Mouse (Mus musculus): ENCODE measurements around the gene Fcer1g. TPM values are rescaled to one million over a fixed set of nuclear protein-coding genes. Genes with fewer than 3 reads are reported as not detected.
A peak's percentile ranks its signal among the peaks of the same experiment; 100 is the strongest.

Fcer1g gene
- polyA plus RNA-seq, 1 experiment from 2014 or later, result 55.3 TPM

DNA sequence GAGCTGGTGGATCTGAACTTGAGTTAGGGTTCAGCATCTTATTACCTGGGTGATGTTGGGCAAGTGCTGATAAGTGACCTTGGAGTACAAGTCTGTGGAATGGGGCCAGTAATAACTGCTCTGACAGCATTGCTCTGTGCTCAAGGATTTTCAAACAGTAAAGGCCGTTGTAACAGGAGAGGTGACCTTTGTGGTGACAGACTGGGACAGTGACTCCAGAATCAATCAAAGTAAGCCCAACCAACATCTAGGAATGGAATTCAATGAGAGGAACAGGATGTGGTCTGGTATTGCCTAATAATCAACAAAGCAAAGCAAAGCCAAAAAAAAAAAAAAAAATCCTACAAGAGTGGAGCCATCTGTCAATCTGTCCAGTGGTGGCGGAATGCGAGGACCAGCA is 26.2 kb upstream of the Fcer1g start:
- Histone ChIP-seq H3K27me3 (replicated peaks; ENCODE audit: control insufficient read depth, insufficient read depth, low read length) (no peaks in the 10 kb centered on the region), H3K9me3 (ENCODE audit: control insufficient read depth, low read length) (no peaks in the 10 kb centered on the region), H3K4me3 (ENCODE audit: low read depth, low read length) (no peak overlapping the region), H3K4me1 (replicated peaks; ENCODE audit: control insufficient read depth, insufficient read depth, low read length) (peaks cover 9% of the 10 kb centered on the region), H3K9ac (ENCODE audit: low read length) (no peak overlapping the region), H3K4me2 (ENCODE audit: low read length) (no peak overlapping the region), H3K36me3 (ENCODE audit: control insufficient read depth, insufficient read depth, low read length) (peaks cover 6% of the 10 kb centered on the region; the same call in 1 of the 2 replicates), H3K27ac (ENCODE audit: low read depth) (no peak overlapping the region)
- no peak for DNase-seq (ENCODE audit: low spot score)
- no peak for ATAC-seq (replicated peaks; ENCODE audit: low FRiP score, low TSS enrichment, low read depth)
- WGBS, result 60% methylated on average over 3 of the region's 3 CpGs

DNA sequence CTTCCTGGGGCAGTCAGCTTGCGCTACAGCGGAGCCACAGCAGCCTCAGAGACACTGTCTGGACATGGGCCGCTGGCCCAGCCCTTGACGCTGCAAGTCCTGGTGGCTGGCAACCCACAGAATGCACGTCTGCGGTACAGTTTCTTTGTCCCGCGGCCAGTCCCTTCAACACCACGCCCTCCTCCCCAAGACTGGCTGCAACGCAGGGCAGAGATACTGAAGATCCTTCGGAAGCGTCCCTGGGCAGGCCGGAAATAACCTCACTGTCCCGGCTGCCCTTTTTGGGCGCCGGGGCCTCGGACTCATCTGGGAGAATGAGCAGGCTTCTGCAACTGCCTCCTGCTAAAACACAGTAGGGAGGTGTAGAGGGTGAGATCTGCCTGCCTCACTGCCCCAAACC is 24.8 kb upstream of the Fcer1g start:
- Histone ChIP-seq H3K9me3 (ENCODE audit: control insufficient read depth, low read length) (no peaks in the 10 kb centered on the region), H3K27ac (ENCODE audit: low read depth) (no peak overlapping the region), H3K27me3 (replicated peaks; ENCODE audit: control insufficient read depth, insufficient read depth, low read length) (no peaks in the 10 kb centered on the region), H3K4me3 (ENCODE audit: low read depth, low read length) (no peak overlapping the region), H3K36me3 (ENCODE audit: control insufficient read depth, insufficient read depth, low read length) (peaks cover 6% of the 10 kb centered on the region; the same call in 1 of the 2 replicates), H3K4me1 (replicated peaks; ENCODE audit: control insufficient read depth, insufficient read depth, low read length) (peaks cover 9% of the 10 kb centered on the region), H3K4me2 (ENCODE audit: low read length) (no peak overlapping the region), H3K9ac (ENCODE audit: low read length) (no peak overlapping the region)
- no peak for ATAC-seq (replicated peaks; ENCODE audit: low FRiP score, low TSS enrichment, low read depth)
- DNase-seq (ENCODE audit: low spot score), result no peak
- WGBS, result 82% methylated on average over 17 of the region's 17 CpGs

DNA sequence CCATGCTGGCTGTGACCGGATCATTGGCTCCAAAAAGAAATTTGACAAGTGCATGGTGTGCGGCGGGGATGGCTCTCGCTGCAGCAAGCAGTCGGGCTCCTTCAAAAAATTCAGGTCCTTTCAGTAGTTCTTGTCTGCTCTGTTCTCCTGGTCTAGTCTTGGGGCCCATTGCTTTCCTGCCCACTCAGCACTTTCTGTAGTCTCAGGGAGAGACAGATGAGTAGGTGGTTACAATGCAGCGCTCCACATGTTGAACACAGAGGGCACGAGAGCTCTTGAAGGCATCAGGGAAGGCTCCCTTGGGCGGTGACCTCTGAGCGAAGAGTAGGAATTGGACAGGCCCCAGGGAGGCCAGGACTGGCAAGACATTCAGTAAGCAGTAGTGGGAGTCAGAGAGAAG is 23.6 kb upstream of the Fcer1g start:
- DNase-seq (ENCODE audit: low spot score), result no peak
- H3K4me2 ChIP-seq (ENCODE audit: low read length), result no peak overlapping the region
- 86% methylated on average over 9 of the region's 9 CpGs for WGBS
- H3K9me3 ChIP-seq (ENCODE audit: control insufficient read depth, low read length), result no peaks in the 10 kb centered on the region
- peaks cover 6% of the 10 kb centered on the region; the same call in 1 of the 2 replicates for H3K36me3 ChIP-seq (ENCODE audit: control insufficient read depth, insufficient read depth, low read length)
- H3K4me3 ChIP-seq (ENCODE audit: low read depth, low read length), result no peak overlapping the region
- H3K4me1 ChIP-seq (replicated peaks; ENCODE audit: control insufficient read depth, insufficient read depth, low read length), result peaks cover 9% of the 10 kb centered on the region
- ATAC-seq (replicated peaks; ENCODE audit: low FRiP score, low TSS enrichment, low read depth), result no peak
- H3K27ac ChIP-seq (ENCODE audit: low read depth), result no peak overlapping the region
- H3K9ac ChIP-seq (ENCODE audit: low read length), result no peak overlapping the region
- H3K27me3 ChIP-seq (replicated peaks; ENCODE audit: control insufficient read depth, insufficient read depth, low read length), result no peaks in the 10 kb centered on the region

DNA sequence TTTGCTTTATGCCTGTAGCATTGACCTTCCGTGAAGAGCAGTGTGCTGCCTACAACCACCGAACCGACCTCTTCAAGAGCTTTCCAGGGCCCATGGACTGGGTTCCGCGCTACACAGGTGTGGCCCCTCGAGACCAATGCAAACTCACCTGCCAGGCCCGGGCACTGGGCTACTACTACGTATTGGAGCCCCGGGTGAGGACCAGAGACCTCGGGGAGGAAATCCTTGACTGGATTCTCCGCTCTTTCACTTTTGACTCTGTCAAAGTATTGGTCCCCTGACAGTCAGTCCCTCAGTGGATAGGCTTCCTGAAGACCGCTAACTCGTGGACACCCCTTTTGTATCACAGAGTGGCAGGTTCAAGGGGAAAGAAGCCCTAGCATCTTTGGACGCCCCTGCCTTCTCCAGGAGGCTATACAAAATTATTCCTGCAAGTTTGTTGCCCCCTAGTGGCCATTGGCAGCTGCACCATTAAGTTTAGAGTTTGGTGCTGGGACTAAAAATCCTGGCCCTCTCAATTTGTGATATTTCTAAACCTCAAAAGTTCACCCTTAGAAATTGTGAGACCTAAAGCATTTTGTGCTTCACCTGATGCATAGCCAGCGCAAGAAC is 22.9 kb upstream of the Fcer1g start:
- H3K4me3 ChIP-seq (ENCODE audit: low read depth, low read length), result no peak overlapping the region
- DNase-seq (ENCODE audit: low spot score) (peak; percentile 79), ATAC-seq (replicated peaks; ENCODE audit: low FRiP score, low TSS enrichment, low read depth) (no peak)
- peaks cover 5% of the 10 kb centered on the region for H3K4me1 ChIP-seq (replicated peaks; ENCODE audit: control insufficient read depth, insufficient read depth, low read length)
- H3K27me3 ChIP-seq (replicated peaks; ENCODE audit: control insufficient read depth, insufficient read depth, low read length), result no peaks in the 10 kb centered on the region
- H3K4me2 ChIP-seq (ENCODE audit: low read length), result no peak overlapping the region
- H3K9me3 ChIP-seq (ENCODE audit: control insufficient read depth, low read length), result no peaks in the 10 kb centered on the region
- H3K27ac ChIP-seq (ENCODE audit: low read depth), result no peak overlapping the region
- 64% methylated on average over 15 of the region's 15 CpGs for WGBS
- no peak overlapping the region for H3K9ac ChIP-seq (ENCODE audit: low read length)
- peaks cover 6% of the 10 kb centered on the region; the same call in 1 of the 2 replicates for H3K36me3 ChIP-seq (ENCODE audit: control insufficient read depth, insufficient read depth, low read length)

DNA sequence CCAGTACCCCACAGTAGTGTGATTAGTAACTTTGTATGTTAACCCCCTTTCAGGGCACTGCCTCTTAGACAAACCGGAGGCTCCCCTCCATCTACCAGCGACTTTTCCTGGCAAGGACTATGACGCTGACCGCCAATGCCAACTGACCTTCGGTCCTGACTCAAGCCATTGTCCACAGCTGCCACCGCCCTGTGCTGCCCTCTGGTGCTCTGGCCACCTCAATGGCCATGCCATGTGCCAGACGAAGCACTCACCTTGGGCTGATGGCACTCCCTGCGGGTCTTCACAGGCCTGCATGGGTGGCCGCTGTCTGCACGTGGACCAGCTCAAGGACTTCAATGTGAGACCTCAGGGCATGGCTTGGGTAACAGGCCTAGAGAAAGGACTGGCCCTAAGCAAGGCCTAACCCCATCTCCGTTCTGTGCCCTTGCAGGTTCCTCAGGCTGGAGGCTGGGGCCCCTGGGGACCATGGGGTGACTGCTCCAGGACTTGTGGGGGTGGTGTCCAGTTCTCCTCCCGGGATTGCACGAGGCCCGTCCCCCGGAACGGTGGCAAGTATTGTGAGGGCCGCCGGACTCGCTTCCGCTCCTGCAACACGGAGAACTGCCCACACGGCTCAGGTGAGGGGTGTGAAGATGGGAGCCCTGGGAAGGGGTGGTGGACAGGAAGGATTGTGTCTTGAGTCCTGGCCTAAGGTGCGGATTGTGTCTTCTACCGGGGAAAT is 22.1 kb upstream of the Fcer1g start:
- Histone ChIP-seq H3K36me3 (ENCODE audit: control insufficient read depth, insufficient read depth, low read length) (peaks cover 6% of the 10 kb centered on the region; the same call in 1 of the 2 replicates), H3K4me2 (ENCODE audit: low read length) (no peak overlapping the region), H3K4me1 (replicated peaks; ENCODE audit: control insufficient read depth, insufficient read depth, low read length) (peaks cover 8% of the 10 kb centered on the region), H3K27me3 (replicated peaks; ENCODE audit: control insufficient read depth, insufficient read depth, low read length) (no peaks in the 10 kb centered on the region), H3K9me3 (ENCODE audit: control insufficient read depth, low read length) (no peaks in the 10 kb centered on the region), H3K9ac (ENCODE audit: low read length) (no peak overlapping the region), H3K27ac (ENCODE audit: low read depth) (no peak overlapping the region), H3K4me3 (ENCODE audit: low read depth, low read length) (no peak overlapping the region)
- DNase-seq (ENCODE audit: low spot score) (no peak), ATAC-seq (replicated peaks; ENCODE audit: low FRiP score, low TSS enrichment, low read depth) (no peak)
- WGBS, result 89% methylated on average over 24 of the region's 24 CpGs

DNA sequence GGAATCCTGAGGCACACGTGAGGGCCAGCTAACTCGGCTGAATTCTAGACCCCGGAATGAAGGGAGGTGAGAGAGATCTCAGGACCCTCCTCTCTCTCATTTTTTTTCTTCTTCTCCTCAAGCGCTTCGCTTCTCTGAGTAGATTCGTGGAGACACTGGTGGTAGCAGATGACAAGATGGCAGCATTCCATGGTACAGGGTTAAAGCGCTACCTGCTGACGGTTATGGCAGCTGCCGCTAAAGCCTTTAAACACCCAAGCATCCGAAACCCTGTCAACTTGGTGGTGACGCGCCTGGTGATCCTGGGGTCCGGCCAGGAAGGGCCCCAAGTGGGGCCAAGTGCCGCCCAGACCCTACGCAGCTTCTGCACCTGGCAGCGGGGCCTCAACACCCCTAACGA is 18.2 kb upstream of the Fcer1g start:
- no peaks in the 10 kb centered on the region for H3K9me3 ChIP-seq (ENCODE audit: control insufficient read depth, low read length)
- WGBS, result 57% methylated on average over 17 of the region's 17 CpGs
- H3K27ac ChIP-seq (ENCODE audit: low read depth), result peak overlapping the region; percentile 49; the same call in 1 of the 2 replicates
- H3K9ac ChIP-seq (ENCODE audit: low read length), result no peak overlapping the region
- DNase-seq (ENCODE audit: low spot score) (no peak), ATAC-seq (replicated peaks; ENCODE audit: low FRiP score, low TSS enrichment, low read depth) (no peak)
- H3K27me3 ChIP-seq (replicated peaks; ENCODE audit: control insufficient read depth, insufficient read depth, low read length), result no peaks in the 10 kb centered on the region
- peaks cover 6% of the 10 kb centered on the region; the same call in 1 of the 2 replicates for H3K36me3 ChIP-seq (ENCODE audit: control insufficient read depth, insufficient read depth, low read length)
- peak overlapping the region; percentile 60 for H3K4me2 ChIP-seq (ENCODE audit: low read length)
- peaks cover 36% of the 10 kb centered on the region for H3K4me1 ChIP-seq (replicated peaks; ENCODE audit: control insufficient read depth, insufficient read depth, low read length)
- peak overlapping the region; percentile 28; the same call in 1 of the 2 replicates for H3K4me3 ChIP-seq (ENCODE audit: low read depth, low read length)

DNA sequence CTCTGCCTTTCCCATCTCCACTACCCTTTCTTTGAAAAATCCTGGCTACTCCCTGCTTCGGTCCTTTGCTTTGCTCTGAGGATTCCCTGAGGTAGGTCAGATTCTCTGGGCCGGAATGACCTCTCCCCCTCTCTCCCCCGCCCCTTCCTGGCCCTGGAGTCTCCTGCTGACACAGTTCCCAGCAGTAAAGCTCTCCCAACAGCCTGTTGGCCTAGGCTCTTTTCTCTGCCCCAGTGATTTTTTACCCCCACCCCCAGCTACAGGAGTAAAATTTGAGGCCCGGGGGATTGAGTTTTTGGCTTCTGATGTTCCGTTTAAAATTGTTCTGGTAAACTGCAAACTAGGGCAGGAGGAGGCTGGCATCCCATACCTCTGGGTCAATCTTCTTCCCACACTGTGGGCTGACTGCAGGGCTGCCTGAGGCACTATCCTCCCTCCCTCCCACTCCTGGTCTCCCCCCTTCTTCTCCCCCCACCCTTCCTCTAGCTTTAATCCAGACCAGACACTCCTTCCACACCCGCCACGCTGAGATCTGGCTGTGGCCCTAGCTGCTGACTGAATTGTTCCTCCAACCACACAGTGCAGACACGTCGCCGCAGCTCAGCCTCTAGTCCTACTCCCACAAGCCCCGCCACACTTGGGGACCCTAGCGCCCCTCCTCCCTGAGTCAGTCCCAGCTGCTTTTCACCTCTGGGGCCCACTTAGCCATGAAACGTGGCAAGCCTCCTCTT is 17.6 kb upstream of the Fcer1g start:
- no peak overlapping the region for H3K9ac ChIP-seq (ENCODE audit: low read length)
- H3K9me3 ChIP-seq (ENCODE audit: control insufficient read depth, low read length), result no peaks in the 10 kb centered on the region
- peak overlapping the region; percentile 60 for H3K4me2 ChIP-seq (ENCODE audit: low read length)
- peak overlapping the region; percentile 49; the same call in 1 of the 2 replicates for H3K27ac ChIP-seq (ENCODE audit: low read depth)
- peak overlapping the region; percentile 28 for H3K4me3 ChIP-seq (ENCODE audit: low read depth, low read length)
- ATAC-seq (replicated peaks; ENCODE audit: low FRiP score, low TSS enrichment, low read depth) (no peak), DNase-seq (ENCODE audit: low spot score) (peak; percentile 64)
- H3K4me1 ChIP-seq (replicated peaks; ENCODE audit: control insufficient read depth, insufficient read depth, low read length), result peaks cover 36% of the 10 kb centered on the region
- 14% methylated on average over 13 of the region's 13 CpGs for WGBS
- H3K36me3 ChIP-seq (ENCODE audit: control insufficient read depth, insufficient read depth, low read length), result peaks cover 6% of the 10 kb centered on the region; the same call in 1 of the 2 replicates
- H3K27me3 ChIP-seq (replicated peaks; ENCODE audit: control insufficient read depth, insufficient read depth, low read length), result no peaks in the 10 kb centered on the region

DNA sequence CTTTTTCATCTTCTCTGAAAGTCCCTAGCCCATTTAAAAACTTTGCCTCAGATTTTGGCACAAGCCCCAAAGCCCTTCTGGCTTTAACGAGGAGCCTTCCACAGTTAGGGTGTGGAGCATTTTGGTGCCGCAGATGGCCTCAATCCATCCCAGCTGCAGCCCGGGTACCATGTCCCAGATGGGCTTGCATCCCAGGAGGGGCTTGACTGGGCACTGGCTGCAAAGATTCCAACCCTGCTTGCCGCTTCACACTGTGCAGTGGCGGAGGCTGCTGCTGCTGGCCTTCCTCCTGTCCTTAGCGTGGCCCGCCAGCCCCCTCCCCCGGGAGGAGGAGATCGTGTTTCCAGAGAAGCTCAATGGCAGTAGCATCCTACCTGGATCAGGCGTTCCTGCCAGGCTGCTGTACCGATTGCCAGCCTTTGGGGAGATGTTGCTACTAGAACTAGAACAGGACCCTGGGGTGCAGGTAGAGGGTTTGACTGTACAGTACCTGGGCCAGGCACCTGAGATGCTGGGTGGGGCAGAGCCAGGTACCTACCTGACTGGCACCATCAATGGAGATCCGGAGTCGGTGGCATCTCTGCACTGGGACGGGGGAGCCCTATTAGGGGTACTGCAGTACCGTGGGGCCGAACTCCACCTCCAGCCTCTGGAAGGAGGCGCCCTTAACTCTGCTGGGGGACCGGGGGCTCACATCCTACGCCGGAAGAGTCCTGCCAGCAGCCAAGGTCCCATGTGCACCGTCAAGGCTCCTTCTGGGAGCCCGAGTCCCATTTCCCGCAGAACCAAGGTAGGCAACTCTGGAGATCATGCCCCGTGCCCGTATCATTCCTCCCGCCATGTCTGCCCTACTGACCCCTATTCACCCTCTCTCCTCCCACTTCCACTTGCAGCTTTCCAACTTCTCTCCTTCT is 16.8 kb upstream of the Fcer1g start, which contains the start of gene Ndufs2:
Gene Ndufs2 (minus strand): TSS at position 709 of the 914 bp plus-strand sequence.
- Histone ChIP-seq H3K9me3 (ENCODE audit: control insufficient read depth, low read length) (no peaks in the 10 kb centered on the region), H3K27ac (ENCODE audit: low read depth) (peak within 1 kb of the TSS; percentile 62), H3K4me2 (ENCODE audit: low read length) (peak within 1 kb of the TSS; percentile 60), H3K4me3 (ENCODE audit: low read depth, low read length) (peak within 1 kb of the TSS; percentile 28), H3K9ac (ENCODE audit: low read length) (peak within 1 kb of the TSS; percentile 25), H3K27me3 (replicated peaks; ENCODE audit: control insufficient read depth, insufficient read depth, low read length) (no peaks in the 10 kb centered on the region), H3K36me3 (ENCODE audit: control insufficient read depth, insufficient read depth, low read length) (peaks cover 1% of the 10 kb centered on the region; the same call in 1 of the 2 replicates), H3K4me1 (replicated peaks; ENCODE audit: control insufficient read depth, insufficient read depth, low read length) (peaks cover 41% of the 10 kb centered on the region)
- ATAC-seq (replicated peaks; ENCODE audit: low FRiP score, low TSS enrichment, low read depth) (no peak), DNase-seq (ENCODE audit: low spot score) (no peak)
- WGBS, result 24% methylated on average over 26 of the region's 26 CpGs
